Mouse (Mus musculus) layer of hippocampus, adult 11-12 months (tissue): ENCODE data around the gene Oxa1l.

Source experiments
- DNase-seq: peaks from one replicate; pipeline ENCODE4 v3.0.0; 2022; ENCODE audit warnings: low spot score

Oxa1l gene

GRCm38 (mm10) chr14:54371460-54371859 is 10.8 kb downstream of the Oxa1l start:
- no peak for DNase-seq

GRCm38 (mm10) chr14:54372923-54373322 is 12.3 kb downstream of the Oxa1l start:
- no peak for DNase-seq

- peak; percentile 42 for DNase-seq
Observed at GRCm38 (mm10) chr14:54375916-54376315, 15.3 kb downstream of the Oxa1l start.

- DNase-seq: no peak
Observed at GRCm38 (mm10) chr14:54377166-54377565, 16.5 kb downstream of the Oxa1l start.

GRCm38 (mm10) chr14:54379571-54379970 is 18.9 kb downstream of the Oxa1l start:
- DNase-seq: no peak

- DNase-seq: no peak
Observed at GRCm38 (mm10) chr14:54380616-54381015, 20.0 kb downstream of the Oxa1l start.

- no peak for DNase-seq
Observed at GRCm38 (mm10) chr14:54381816-54382215, 21.2 kb downstream of the Oxa1l start.

GRCm38 (mm10) chr14:54382641-54383040 is 22.0 kb downstream of the Oxa1l start:
- DNase-seq: no peak

- no peak for DNase-seq
Observed at GRCm38 (mm10) chr14:54383355-54383771, 22.7 kb downstream of the Oxa1l start.

- no peak for DNase-seq
Observed at GRCm38 (mm10) chr14:54384396-54384795, 23.8 kb downstream of the Oxa1l start.

GRCm38 (mm10) chr14:54385968-54386618 is 25.5 kb downstream of the Oxa1l start:
- DNase-seq: no peak

GRCm38 (mm10) chr14:54387546-54387945 is 26.9 kb downstream of the Oxa1l start:
- DNase-seq: no peak

GRCm38 (mm10) chr14:54390843-54391242 is 30.2 kb downstream of the Oxa1l start:
- no peak for DNase-seq

GRCm38 (mm10) chr14:54393794-54394193 is 33.2 kb downstream of the Oxa1l start:
- no peak for DNase-seq

GRCm38 (mm10) chr14:54394309-54394708 is 33.7 kb downstream of the Oxa1l start:
- DNase-seq: no peak

- DNase-seq: no peak
Observed at GRCm38 (mm10) chr14:54396685-54397084, 36.1 kb downstream of the Oxa1l start.

- DNase-seq: no peak
Observed at GRCm38 (mm10) chr14:54397872-54398527, 37.4 kb downstream of the Oxa1l start.

- DNase-seq: no peak
Observed at GRCm38 (mm10) chr14:54398528-54398916, 37.9 kb downstream of the Oxa1l start.

- no peak for DNase-seq
Observed at GRCm38 (mm10) chr14:54398921-54399382, 38.3 kb downstream of the Oxa1l start.

GRCm38 (mm10) chr14:54401723-54402122 is 41.1 kb downstream of the Oxa1l start:
- no peak for DNase-seq

GRCm38 (mm10) chr14:54408336-54409056 is 47.9 kb downstream of the Oxa1l start:
- DNase-seq: no peak

GRCm38 (mm10) chr14:54409057-54409645 is 48.5 kb downstream of the Oxa1l start:
- no peak for DNase-seq
